Mouse (Mus musculus) heart, embryonic 14.5 days (tissue): ENCODE measurements around the gene Lhfpl2. TPM values are rescaled to one million over a fixed set of nuclear protein-coding genes. Genes with fewer than 3 reads are reported as not detected.

Experiments
- ATAC-seq: fragments of 200-750 bp; cut with Nextera tagmentation; 2 replicates; pipeline ENCODE4 v1.8.0; 2017; ENCODE audit warnings: low read depth, moderate TSS enrichment; ENCODE audit not compliant: insufficient number of reproducible peaks, insufficient read depth, low FRiP score
- H3K27ac ChIP-seq, 2 experiments: fragments of 200-500 bp in 1 of 2; fragments of 300-500 bp in 1 of 2; sonication (generic) in 1 of 2; replicated peaks in 1 of 2; 2 replicates each; pipeline ENCODE4 v1.5.1; 2012 to 2014; ENCODE audit warnings: low read depth in 2 of 2, low read length in 2 of 2, control low read depth in 1 of 2, mild to moderate bottlenecking in 1 of 2, mixed read lengths in 1 of 2; ENCODE audit not compliant: control insufficient read depth in 1 of 2, insufficient read depth in 1 of 2
- H3K27me3 ChIP-seq: fragments of 300-500 bp; sonication (generic); 2 replicates; pipeline ENCODE4 v1.6.1; 2014; ENCODE audit warnings: mild to moderate bottlenecking, low read length, control low read depth; ENCODE audit not compliant: control insufficient read depth, insufficient read depth
- H3K36me3 ChIP-seq: fragments of 300-500 bp; sonication (generic); 2 replicates; pipeline ENCODE4 v1.6.1; 2014; ENCODE audit warnings: mild to moderate bottlenecking, control low read depth, low read length, mixed read lengths; ENCODE audit not compliant: control insufficient read depth, insufficient read depth
- H3K4me1 ChIP-seq, 2 experiments: fragments of 200-500 bp in 1 of 2; fragments of 300-500 bp in 1 of 2; sonication (generic) in 1 of 2; 2 replicates each; pipeline ENCODE4 v1.6.1; 2012 to 2014; ENCODE audit warnings: low read length in 2 of 2, control low read depth in 1 of 2, mixed read lengths in 1 of 2; ENCODE audit not compliant: control insufficient read depth in 2 of 2, insufficient read depth in 2 of 2
- H3K4me2 ChIP-seq: fragments of 300-500 bp; sonication (generic); 2 replicates; pipeline ENCODE4 v1.6.1; 2014; ENCODE audit warnings: mild to moderate bottlenecking, low read length
- H3K4me3 ChIP-seq, 2 experiments: fragments of 200-500 bp in 1 of 2; fragments of 300-500 bp in 1 of 2; sonication (generic) in 1 of 2; 2 replicates each; pipeline ENCODE4 v1.5.1; 2012 to 2014; ENCODE audit warnings: low read length in 2 of 2, mild to moderate bottlenecking in 2 of 2, control low read depth in 1 of 2, low read depth in 1 of 2, moderate library complexity in 1 of 2; ENCODE audit not compliant: control insufficient read depth in 1 of 2, insufficient read depth in 1 of 2
- H3K9ac ChIP-seq: fragments of 300-500 bp; sonication (generic); 2 replicates; pipeline ENCODE4 v1.6.1; 2014; ENCODE audit warnings: mild to moderate bottlenecking, low read length
- H3K9me3 ChIP-seq: fragments of 300-500 bp; sonication (generic); 2 replicates; pipeline ENCODE4 v1.6.1; 2016; ENCODE audit warnings: low read length, control low read depth; ENCODE audit not compliant: control insufficient read depth
- WGBS: fragments of 180-500 bp; shearing (Covaris S2); extraction: QIAGEN DNeasy Blood & Tissue Kit; methylation state at CpG from one replicate; pipeline ENCODE4 v1.1.7; 2014; 5-methylcytosine and 5-hydroxymethylcytosine counted together
- polyA plus RNA-seq: library from polyadenylated mRNA; unstranded; fragments of >200 nt; fragmentation: Nextera tagmentation; extraction: Ambion mirVana; gene quantifications from 2 replicates; pipeline ENCODE4 v1.2.1, GENCODE M21; 2014

Lhfpl2 gene
- polyA plus RNA-seq, 1 experiment from 2014 or later: 21.8 TPM

GRCm38 (mm10) chr13:94173633-94174576 is 116.3 kb downstream of the Lhfpl2 start:
- no peaks in the 10 kb centered on the region for H3K9me3 ChIP-seq
- peak; percentile 36 for ATAC-seq
- H3K36me3 ChIP-seq: 0 out of 2 replicates have a peak, but pooled peaks cover 10% of the 10 kb centered on the region
- peak overlapping the region; percentile 16 to 47; a peak in 3 of 4 replicates for H3K27ac ChIP-seq
- H3K4me3 ChIP-seq: peak overlapping the region; percentile 51 to 60
- no peaks in the 10 kb centered on the region for H3K27me3 ChIP-seq
- H3K4me2 ChIP-seq: peak overlapping the region; percentile 96
- WGBS: 3% methylated on average over 46 of the region's 55 CpGs
- peaks cover 35 to 41% of the 10 kb centered on the region in 2 experiments for H3K4me1 ChIP-seq
- peak overlapping the region; percentile 67 for H3K9ac ChIP-seq

DNA sequence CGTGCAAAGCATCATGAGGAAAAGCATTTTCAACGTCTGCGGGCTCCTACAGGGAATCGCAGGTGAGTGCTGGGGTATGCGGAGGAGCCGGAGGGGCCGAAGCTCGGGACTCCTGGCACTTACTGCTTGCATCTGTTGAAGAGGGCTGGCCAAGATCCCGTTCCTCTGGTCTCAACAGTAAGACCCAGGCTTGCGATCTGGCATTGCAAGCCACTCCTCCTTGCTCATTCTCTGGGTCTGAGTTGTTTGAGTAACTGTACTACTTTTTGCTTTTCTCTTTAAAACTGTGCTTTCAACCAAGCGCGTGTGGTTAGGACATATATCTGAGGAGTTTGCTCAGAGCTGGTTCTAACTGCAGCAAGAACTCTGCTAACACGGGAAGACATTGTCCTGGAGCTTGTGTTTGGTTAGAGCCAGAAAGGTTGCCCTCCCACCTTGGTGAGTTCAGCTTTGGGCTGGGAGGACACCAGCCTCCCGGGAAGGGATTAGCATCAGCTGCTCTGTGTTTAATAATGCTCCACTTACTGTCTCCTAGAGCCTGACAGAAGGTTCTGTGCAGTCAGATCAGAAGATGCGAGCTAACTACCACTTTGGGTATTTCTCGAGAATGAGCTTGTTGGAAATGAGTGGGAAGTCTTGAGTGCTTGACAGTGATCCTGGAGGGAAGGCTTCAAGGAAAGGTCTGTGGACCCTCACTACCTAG is 117.1 kb downstream of the Lhfpl2 start:
- H3K9me3 ChIP-seq: no peaks in the 10 kb centered on the region
- 0 out of 2 replicates have a peak, but pooled peaks cover 14% of the 10 kb centered on the region for H3K36me3 ChIP-seq
- H3K9ac ChIP-seq: peak overlapping the region; percentile 67
- peak overlapping the region; percentile 51 to 60 for H3K4me3 ChIP-seq
- 23% methylated on average over 16 of the region's 16 CpGs for WGBS
- H3K4me1 ChIP-seq: peaks cover 29 to 43% of the 10 kb centered on the region in 2 experiments
- H3K27ac ChIP-seq: 0 out of 4 replicates have a peak overlapping the region, but pooled peaks of 1 of the 2 experiments have one; percentile 21
- H3K4me2 ChIP-seq: peak overlapping the region; percentile 96
- H3K27me3 ChIP-seq: no peaks in the 10 kb centered on the region
- ATAC-seq: no peak

DNA sequence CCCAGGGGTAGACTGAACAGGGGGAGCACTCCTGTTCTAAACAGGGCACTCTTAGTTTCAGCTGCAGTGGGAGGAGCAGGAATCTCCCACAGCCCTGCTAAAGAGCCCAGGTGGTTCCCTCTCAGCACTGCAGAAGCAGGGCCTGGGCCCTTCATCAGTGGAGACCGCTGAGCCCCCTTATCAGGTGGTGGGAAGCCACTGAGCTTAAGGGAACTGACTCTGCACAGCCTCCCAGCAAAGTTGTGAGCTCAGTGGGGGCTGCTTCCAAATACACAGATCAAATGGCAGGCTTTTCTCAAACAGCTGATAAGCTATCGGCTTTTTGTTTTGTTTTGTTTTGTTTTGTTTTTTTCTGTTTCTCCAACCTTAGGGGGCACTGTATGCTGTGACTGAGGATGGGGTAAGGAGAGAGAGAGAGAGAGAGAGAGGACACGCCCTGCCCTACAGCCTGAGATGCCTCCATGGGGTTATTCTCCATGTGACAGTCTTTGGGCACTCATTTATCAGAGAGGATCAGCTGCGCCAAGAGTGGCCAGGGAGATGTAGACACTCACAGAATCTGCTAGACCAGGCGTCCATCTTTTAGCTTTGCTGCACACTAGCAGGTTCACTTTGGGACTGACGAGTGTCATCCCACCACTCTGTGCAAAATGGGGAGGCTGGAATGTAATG is 117.9 kb downstream of the Lhfpl2 start:
- Histone ChIP-seq H3K4me1 (peaks cover 29 to 43% of the 10 kb centered on the region in 2 experiments), H3K36me3 (0 out of 2 replicates have a peak, but pooled peaks cover 16% of the 10 kb centered on the region), H3K9me3 (no peaks in the 10 kb centered on the region), H3K27me3 (no peaks in the 10 kb centered on the region), H3K27ac (0 out of 4 replicates have a peak overlapping the region, but pooled peaks of 1 of the 2 experiments have one; percentile 21), H3K4me2 (peak overlapping the region; percentile 96), H3K4me3 (peak overlapping the region; percentile 5 to 51; a peak in 1 of 4 replicates), H3K9ac (peak overlapping the region; percentile 67; the same call in 1 of the 2 replicates)
- WGBS: 54% methylated on average over 6 of the region's 6 CpGs
- ATAC-seq: no peak

DNA sequence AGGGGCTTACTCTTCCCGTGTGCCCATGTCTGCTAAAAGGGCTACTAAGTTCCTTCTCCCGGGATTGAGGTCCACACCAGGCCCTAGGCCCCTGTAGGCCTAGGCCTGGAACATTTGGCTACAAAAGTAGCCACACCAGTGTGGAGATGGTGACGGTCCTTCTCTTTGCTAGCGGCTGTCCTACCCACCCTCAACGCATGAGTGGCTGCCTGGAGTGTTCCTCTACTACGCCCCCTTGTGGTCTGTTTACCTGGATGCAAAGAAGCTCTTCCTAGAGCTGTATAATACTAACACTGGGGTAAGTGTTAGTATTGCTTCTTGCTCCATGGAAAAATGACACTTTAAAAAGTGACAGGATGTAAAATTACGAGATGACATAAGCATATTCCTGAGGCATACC is 119.6 kb downstream of the Lhfpl2 start:
- Histone ChIP-seq H3K27ac (no peak overlapping the region), H3K36me3 (0 out of 2 replicates have a peak, but pooled peaks cover 16% of the 10 kb centered on the region), H3K4me1 (peaks cover 24 to 35% of the 10 kb centered on the region in 2 experiments), H3K4me2 (0 out of 2 replicates have a peak overlapping the region, but pooled peaks have one; percentile 9), H3K9ac (no peak overlapping the region), H3K4me3 (no peak overlapping the region), H3K27me3 (no peaks in the 10 kb centered on the region), H3K9me3 (no peaks in the 10 kb centered on the region)
- ATAC-seq: no peak
- 44% methylated on average over 7 of the region's 7 CpGs for WGBS

- no peak overlapping the region; a peak in 1 of 4 replicates for H3K27ac ChIP-seq
- ATAC-seq: no peak
- WGBS: 58% methylated on average over 11 of the region's 11 CpGs
These were observed 120.9 kb downstream of the Lhfpl2 start for GRCm38 (mm10) chr13:94178401-94179040.

DNA sequence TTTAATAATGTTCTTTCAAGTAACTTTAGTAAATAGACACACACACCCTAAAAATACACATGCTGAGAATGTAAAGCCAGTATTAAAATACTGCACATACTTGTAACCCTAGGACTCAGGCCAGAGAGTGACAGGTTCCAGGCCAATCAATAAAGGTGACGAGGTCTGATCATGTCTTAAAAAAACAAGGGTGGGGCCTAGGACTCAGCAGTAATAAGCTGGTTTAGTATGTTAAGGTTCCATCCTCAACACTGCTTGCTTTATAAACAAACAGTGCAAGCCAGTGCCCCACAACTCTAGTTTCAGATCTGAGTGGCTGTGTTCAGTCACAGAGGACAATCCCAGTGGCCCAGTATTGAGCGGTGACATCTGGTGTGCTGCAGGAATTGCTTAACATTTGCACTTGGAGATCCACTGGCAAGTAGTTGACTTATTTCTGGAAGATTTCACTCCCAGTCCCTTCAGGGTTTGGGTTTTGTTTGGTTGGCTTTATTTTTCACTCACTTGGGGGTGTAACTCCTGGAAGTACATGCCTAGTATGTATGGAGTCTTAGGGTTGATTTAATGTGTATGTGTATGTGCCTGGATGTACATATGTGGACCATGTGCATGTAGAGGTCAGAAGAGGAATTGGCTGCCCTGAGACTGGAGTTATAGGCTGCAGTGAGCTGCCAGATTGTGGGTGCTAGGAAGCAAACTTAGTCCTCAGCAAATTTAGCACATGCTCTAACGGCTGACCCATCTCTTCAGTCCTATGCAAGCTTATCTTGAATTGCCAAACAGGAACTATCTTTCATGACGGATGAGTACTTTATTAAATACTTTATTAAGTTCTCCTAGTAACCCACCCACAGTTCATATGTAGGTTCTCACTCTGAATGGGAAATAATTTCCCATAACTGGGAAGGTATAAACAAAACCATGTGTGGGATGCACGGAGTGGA is 123.2 kb downstream of the Lhfpl2 start:
- H3K36me3 ChIP-seq: 0 out of 2 replicates have a peak, but pooled peaks cover 16% of the 10 kb centered on the region
- no peaks in the 10 kb centered on the region for H3K27me3 ChIP-seq
- no peak overlapping the region for H3K4me3 ChIP-seq
- H3K27ac ChIP-seq: no peak overlapping the region
- H3K4me2 ChIP-seq: no peak overlapping the region
- H3K9ac ChIP-seq: no peak overlapping the region
- 80% methylated on average over 5 of the region's 5 CpGs for WGBS
- no peak for ATAC-seq
- no peaks in the 10 kb centered on the region for H3K9me3 ChIP-seq
- peaks cover 11 to 18% of the 10 kb centered on the region in 2 experiments for H3K4me1 ChIP-seq

More at GRCm38 (mm10) chr13:94178401-94179040, 120.9 kb downstream of the Lhfpl2 start:
- Histone ChIP-seq H3K9me3 (no peaks in the 10 kb centered on the region), H3K36me3 (0 out of 2 replicates have a peak, but pooled peaks cover 16% of the 10 kb centered on the region), H3K9ac (no peak overlapping the region), H3K4me2 (no peak overlapping the region), H3K4me1 (peaks cover 15 to 21% of the 10 kb centered on the region in 2 experiments), H3K27me3 (no peaks in the 10 kb centered on the region), H3K4me3 (no peak overlapping the region)
